Mouse (Mus musculus): ENCODE results near the gene Nyx.
"Not testable (repeated sequence)": the region's sequence is repeated elsewhere in the genome, so short reads cannot be mapped to it uniquely, and the experiment has no call there.

The Nyx gene

GRCm38 (mm10) chrX:13465810-13466209, at the start of gene Nyx:
Gene Nyx (plus strand): TSS chrX:13466110.
- no peak for DNase-seq

GRCm38 (mm10) chrX:13422047-13422446, 43.9 kb upstream of the Nyx start:
- DNase-seq, result no peak

GRCm38 (mm10) chrX:13431421-13431820, 34.5 kb upstream of the Nyx start:
- no peak for DNase-seq

GRCm38 (mm10) chrX:13436042-13436441, 29.9 kb upstream of the Nyx start:
- DNase-seq, result not testable (repeated sequence)

- peak; percentile 33 for DNase-seq
Measured at GRCm38 (mm10) chrX:13456544-13456943, 9.4 kb upstream of the Nyx start.

- DNase-seq, result peak; percentile 22
Measured at GRCm38 (mm10) chrX:13458766-13459165, 7.1 kb upstream of the Nyx start.

- DNase-seq, result peak; percentile 92
Measured at GRCm38 (mm10) chrX:13461266-13462261, 4.3 kb upstream of the Nyx start.

GRCm38 (mm10) chrX:13462982-13463517, 2.9 kb upstream of the Nyx start:
- DNase-seq, result no peak

GRCm38 (mm10) chrX:13466681-13467080, 771 bp downstream of the Nyx start:
- DNase-seq, result no peak

GRCm38 (mm10) chrX:13467121-13467571, 1.2 kb downstream of the Nyx start:
- no peak for DNase-seq

GRCm38 (mm10) chrX:13469160-13470116, 3.5 kb downstream of the Nyx start:
- DNase-seq, result no peak

GRCm38 (mm10) chrX:13471925-13472324, 6.0 kb downstream of the Nyx start:
- DNase-seq, result no peak

GRCm38 (mm10) chrX:13472751-13473225, 6.9 kb downstream of the Nyx start:
- no peak for DNase-seq

GRCm38 (mm10) chrX:13475382-13475781, 9.5 kb downstream of the Nyx start:
- DNase-seq, result no peak

GRCm38 (mm10) chrX:13477596-13477995, 11.7 kb downstream of the Nyx start:
- no peak for DNase-seq

- DNase-seq, result no peak
Measured at GRCm38 (mm10) chrX:13478298-13478697, 12.4 kb downstream of the Nyx start.

- DNase-seq, result no peak
Measured at GRCm38 (mm10) chrX:13479570-13479969, 13.7 kb downstream of the Nyx start.

- no peak for DNase-seq
Measured at GRCm38 (mm10) chrX:13482576-13482975, 16.7 kb downstream of the Nyx start.

- no peak for DNase-seq
Measured at GRCm38 (mm10) chrX:13484447-13484846, 18.5 kb downstream of the Nyx start.

GRCm38 (mm10) chrX:13489001-13489400, 23.1 kb downstream of the Nyx start:
- no peak for DNase-seq

GRCm38 (mm10) chrX:13489761-13490160, 23.9 kb downstream of the Nyx start:
- DNase-seq, result no peak

- DNase-seq, result no peak
Measured at GRCm38 (mm10) chrX:13490941-13491340, 25.0 kb downstream of the Nyx start.

GRCm38 (mm10) chrX:13492922-13493321, 27.0 kb downstream of the Nyx start:
- no peak for DNase-seq

Data from thymus, postnatal 4 days (tissue).